Mouse (Mus musculus) CD4-positive, CD25-positive, alpha-beta regulatory T cell, adult 4 months (primary cell): ENCODE measurements around the gene Rnase9. TPM values are rescaled to one million over a fixed set of nuclear protein-coding genes. Genes with fewer than 3 reads are reported as not detected.
"Not testable (repeated sequence)": the region's sequence is repeated elsewhere in the genome, so short reads cannot be mapped to it uniquely, and the experiment has no call there.

Source experiments
- ATAC-seq: one replicate; pipeline ENCODE4 v1.8.0; 2017
- polyA plus RNA-seq, 2 experiments: library from polyadenylated mRNA; unstranded; fragments of 100-300 nt; shearing (Covaris generic); gene quantifications; one replicate each; pipeline ENCODE4 v1.2.1; 2017

Gene Rnase9
- polyA plus RNA-seq, 2 experiments from 2014 or later = not detected

GRCm38 (mm10) chr14:51047846-51048245 lies 6.2 kb upstream of the Rnase9 start:
- ATAC-seq = no peak

DNA sequence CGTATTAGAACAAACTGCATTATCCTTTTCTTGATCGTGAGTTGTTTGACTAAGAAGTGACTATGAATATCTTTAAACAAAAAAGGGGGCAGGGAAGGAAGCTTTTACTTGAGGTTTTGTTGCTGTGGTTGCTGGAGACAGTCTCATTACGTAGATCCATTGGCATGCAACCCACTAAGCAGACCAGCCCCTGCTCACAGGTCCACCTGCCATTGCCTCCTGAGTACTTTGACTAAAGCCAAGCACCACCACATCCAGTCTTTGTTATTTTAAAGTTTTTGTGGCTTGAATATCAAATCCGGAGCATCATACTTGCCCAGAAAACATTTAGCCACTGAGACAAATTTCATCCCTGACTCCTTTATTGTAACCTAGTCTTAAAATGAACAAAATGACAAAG lies 5.5 kb downstream of the Rnase9 start:
- no peak for ATAC-seq

GRCm38 (mm10) chr14:51035206-51035605 lies 6.5 kb downstream of the Rnase9 start:
- ATAC-seq = no peak

DNA sequence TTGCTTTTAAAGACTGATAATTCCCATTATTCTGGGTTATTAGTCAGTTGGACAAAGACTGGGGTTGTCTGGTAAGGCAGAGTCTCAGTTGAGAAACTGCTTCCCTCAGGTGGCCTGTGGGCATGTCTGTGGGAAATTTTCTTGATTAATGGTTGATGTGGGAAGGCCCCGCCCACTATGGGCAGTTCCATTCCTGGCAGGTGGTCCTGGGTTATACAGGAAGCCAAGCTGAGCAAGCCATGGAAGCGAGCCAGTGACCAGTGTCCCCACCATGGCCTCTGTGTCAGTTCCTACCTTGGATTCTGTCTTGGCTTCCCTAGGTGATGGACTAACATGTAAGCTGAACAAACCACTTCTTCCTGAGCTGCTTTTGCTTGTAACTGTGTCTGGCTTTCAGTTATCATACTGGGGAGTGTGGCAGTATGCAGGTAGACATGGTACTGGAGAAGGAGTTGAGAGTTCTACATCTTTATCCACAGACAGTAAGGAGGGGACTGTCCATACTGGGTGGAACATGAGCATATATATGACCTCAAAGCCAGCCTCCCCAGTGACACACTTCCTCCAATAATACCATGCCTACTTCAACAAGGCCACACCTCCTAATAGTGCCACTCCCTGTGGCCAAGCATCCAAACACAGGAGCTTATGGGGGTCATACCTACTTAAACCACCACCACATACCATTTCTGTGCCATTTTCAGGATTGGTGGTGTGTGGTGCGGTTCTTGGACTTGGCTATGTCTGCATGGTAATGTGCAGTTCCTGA lies 14.1 kb downstream of the Rnase9 start:
- no peak for ATAC-seq

- ATAC-seq = peak; percentile 98
Observed at GRCm38 (mm10) chr14:51026391-51027133, 15.1 kb downstream of the Rnase9 start.

DNA sequence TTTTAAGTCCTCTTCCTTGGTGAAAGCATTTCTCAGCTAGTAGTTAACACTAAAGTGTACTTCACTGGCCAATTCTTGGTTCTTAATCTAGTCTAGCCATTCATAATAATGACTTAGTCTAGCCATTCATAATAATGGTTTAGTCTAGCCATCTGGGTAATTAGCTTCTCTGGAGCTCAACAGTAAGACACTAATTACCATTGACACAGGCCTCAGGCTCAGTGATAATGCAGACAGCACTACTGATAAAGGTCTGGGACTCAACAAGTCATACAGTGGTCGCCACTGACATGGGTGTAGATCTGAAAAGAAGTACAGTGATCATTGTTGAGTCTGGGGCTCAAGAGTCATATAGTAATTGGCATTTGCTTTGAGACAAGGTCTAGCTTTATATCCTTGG lies 16.8 kb downstream of the Rnase9 start:
- no peak for ATAC-seq

GRCm38 (mm10) chr14:51023457-51023856 lies 18.2 kb downstream of the Rnase9 start:
- ATAC-seq = no peak

DNA sequence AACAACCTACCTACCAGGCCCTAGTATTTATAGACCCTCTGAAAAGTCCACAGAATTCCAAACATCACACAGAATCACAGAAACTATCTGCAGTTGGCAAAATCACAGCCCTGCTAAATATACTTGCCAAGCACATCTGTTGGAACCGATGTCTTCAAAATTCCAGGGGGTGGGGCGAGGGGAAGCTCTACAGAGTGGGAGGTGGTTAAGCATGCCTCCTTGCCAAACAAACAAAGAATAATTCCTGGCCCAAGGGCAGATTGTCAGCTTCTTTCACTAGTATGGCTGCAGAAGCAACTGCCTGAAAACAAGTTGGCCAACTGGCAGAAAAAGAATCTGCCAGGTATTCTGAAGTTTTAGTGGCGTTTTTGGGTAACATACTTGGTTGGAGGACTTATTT lies 24.4 kb downstream of the Rnase9 start:
- no peak for ATAC-seq

DNA sequence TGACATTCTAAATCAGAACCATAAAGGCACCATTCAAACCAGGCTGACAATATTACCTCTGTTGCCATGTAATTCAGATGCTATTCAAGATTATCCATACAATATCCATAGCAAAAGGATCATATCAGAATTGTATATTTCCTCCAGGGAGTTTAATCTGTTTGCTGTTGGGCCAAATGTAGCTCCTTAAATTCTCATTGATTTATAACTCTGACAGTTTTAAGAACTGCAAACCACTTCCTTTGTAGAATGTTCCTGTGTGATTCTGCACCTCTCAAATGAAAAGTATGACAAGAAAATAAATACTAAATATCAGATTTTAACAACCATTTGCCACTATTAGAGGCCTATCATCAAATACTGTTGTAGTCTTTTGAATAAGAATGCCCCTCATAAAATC lies 25.9 kb downstream of the Rnase9 start:
- ATAC-seq = no peak

DNA sequence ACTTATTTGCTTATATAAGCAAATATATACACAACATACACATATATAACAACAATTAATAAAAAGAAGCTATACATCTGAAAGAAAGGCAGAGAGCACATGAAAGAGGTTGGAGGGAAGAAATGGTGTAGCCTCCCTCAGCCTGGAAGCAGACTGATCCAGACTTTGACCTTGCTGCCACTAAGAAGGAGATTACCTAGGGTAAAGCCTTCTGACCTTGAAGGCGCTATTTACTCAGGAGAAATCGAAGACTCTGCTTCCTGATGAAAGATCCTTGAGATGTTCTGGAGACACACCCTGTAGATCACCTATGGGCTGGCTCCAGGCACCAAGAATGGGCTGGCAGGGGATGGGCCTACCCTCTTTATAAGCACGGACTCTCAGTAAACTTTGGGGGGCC lies 26.9 kb downstream of the Rnase9 start:
- not testable (repeated sequence) for ATAC-seq

- ATAC-seq = no peak
Observed at GRCm38 (mm10) chr14:51009572-51009971, 32.1 kb downstream of the Rnase9 start.

DNA sequence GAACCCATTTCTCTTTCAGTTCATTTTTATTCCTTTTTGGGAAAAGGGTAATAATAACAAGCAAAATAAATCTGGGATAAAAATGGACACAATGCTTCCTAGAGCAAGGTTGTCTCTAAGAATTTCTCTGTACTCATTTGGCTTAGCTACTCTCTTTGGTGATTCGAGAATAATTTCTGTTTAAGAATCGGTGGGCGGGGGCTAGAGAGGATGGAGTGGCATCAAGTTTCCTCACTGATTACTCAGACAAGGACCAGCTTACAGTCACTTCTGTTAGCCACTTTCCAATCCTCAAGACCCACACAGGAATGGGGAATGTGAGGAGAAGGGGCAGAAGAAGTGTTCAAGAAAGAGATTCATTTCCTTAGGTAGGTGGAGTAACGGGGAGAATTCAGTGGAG lies 32.9 kb downstream of the Rnase9 start:
- no peak for ATAC-seq

GRCm38 (mm10) chr14:51007914-51008713 lies 33.6 kb downstream of the Rnase9 start:
- no peak for ATAC-seq

GRCm38 (mm10) chr14:51007152-51007801 lies 34.4 kb downstream of the Rnase9 start, which contains the start of gene Rnase10:
Rnase10 (plus strand) TSS chr14:51007751.
- no peak for ATAC-seq

- ATAC-seq = peak; percentile 84
Observed at GRCm38 (mm10) chr14:50997999-50998666, 43.5 kb downstream of the Rnase9 start.

GRCm38 (mm10) chr14:50997088-50997487 lies 44.6 kb downstream of the Rnase9 start:
- no peak for ATAC-seq

DNA sequence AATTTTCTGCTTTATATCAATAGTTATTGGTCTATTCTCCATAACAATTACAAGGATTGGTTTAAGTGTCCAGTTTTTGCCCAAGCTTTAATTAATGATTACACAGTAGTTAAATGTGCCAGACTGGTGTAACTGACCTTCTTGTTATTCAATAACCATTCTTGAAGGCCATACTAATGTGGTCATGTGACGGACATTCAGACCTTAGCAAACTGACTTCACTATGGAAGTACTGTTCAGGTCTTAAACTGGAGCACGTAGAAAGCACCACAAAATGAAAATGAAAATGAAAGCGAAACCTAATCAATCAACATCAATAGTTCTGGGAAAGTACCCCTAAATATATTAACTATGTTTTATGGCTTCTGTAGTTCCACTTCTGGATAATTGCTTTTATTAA lies 50.6 kb downstream of the Rnase9 start:
- ATAC-seq = peak; percentile 99

Other genes starting within 250 kb of the Rnase9 start
- gene Ccnb1ip1, start 234.1 kb downstream of the Rnase9 start, polyA plus RNA-seq = not detected
- 100 to 1,000 TPM; 116 to 117 TPM for gene Parp2, start 234.0 kb downstream of the Rnase9 start, polyA plus RNA-seq
- 10 to 100 TPM; 16.1 to 24.3 TPM for gene Tep1, start 171.3 kb downstream of the Rnase9 start, polyA plus RNA-seq
- under 1 TPM in 1 of 2 experiments, not detected in 1; 0.15 TPM for gene Klhl33, start 144.4 kb downstream of the Rnase9 start, polyA plus RNA-seq
- 100 to 1,000 TPM in 1 of 2 experiments, 10 to 100 TPM in 1; 85.3 to 100 TPM for gene Osgep, start 117.0 kb downstream of the Rnase9 start, polyA plus RNA-seq
- gene Apex1, start 116.9 kb downstream of the Rnase9 start, polyA plus RNA-seq = 100 to 1,000 TPM in 1 of 2 experiments, 10 to 100 TPM in 1; 74.0 to 103 TPM
- gene Pip4p1, start 111.0 kb downstream of the Rnase9 start, polyA plus RNA-seq = 1 to 10 TPM; 2.9 to 3.4 TPM
- 10 to 100 TPM; 61.1 to 62.9 TPM for gene Pnp, start 110.8 kb downstream of the Rnase9 start, polyA plus RNA-seq
- gene Gm49342, start 97.4 kb downstream of the Rnase9 start, polyA plus RNA-seq = 1 to 10 TPM; 3.4 to 9.3 TPM
- 1 to 10 TPM; 1.1 to 1.2 TPM for gene Pnp2, start 85.9 kb downstream of the Rnase9 start, polyA plus RNA-seq
- gene Rnase10, start 34.1 kb downstream of the Rnase9 start, polyA plus RNA-seq = not detected
- not detected for gene Rnase11, start 8.3 kb upstream of the Rnase9 start, polyA plus RNA-seq
- not detected for gene Rnase12, start 15.8 kb upstream of the Rnase9 start, polyA plus RNA-seq
- not detected for gene Olfr750, start 32.6 kb upstream of the Rnase9 start, polyA plus RNA-seq
- gene Rnase4, start 49.2 kb upstream of the Rnase9 start, polyA plus RNA-seq = 10 to 100 TPM in 1 of 2 experiments, 1 to 10 TPM in 1; 9.8 to 16.6 TPM
- 1 to 10 TPM; 4.0 to 5.0 TPM for gene Ang, start 49.3 kb upstream of the Rnase9 start, polyA plus RNA-seq
- gene Eddm3b, start 72.6 kb upstream of the Rnase9 start, polyA plus RNA-seq = not detected
- gene Rnase6, start 82.0 kb upstream of the Rnase9 start, polyA plus RNA-seq = 1 to 10 TPM; 1.6 to 5.9 TPM
- not detected for gene Rnase1, start 104.9 kb upstream of the Rnase9 start, polyA plus RNA-seq
- not detected for gene Rnase2b, start 120.4 kb upstream of the Rnase9 start, polyA plus RNA-seq
- gene Ang2, start 157.3 kb upstream of the Rnase9 start, polyA plus RNA-seq = not detected
- gene Ear14, start 161.5 kb upstream of the Rnase9 start, polyA plus RNA-seq = not detected
- not detected for gene Rnase2a, start 214.2 kb upstream of the Rnase9 start, polyA plus RNA-seq